Mouse (Mus musculus): ENCODE measurements around the gene Gm49369. TPM values are rescaled to one million over a fixed set of nuclear protein-coding genes. Genes with fewer than 3 reads are reported as not detected.

Gm49369 gene
- polyA plus RNA-seq, 1 experiment from 2014 or later = 0.80 TPM

Other genes starting within 250 kb of the Gm49369 start
- gene Gm39115, start 246.6 kb downstream of the Gm49369 start, polyA plus RNA-seq (2015; fragmentation: Nextera tagmentation; extraction: Ambion mirVana) = not detected in 2 replicates
- gene Gm45337, start 238.1 kb downstream of the Gm49369 start, polyA plus RNA-seq (2015; fragmentation: Nextera tagmentation; extraction: Ambion mirVana) = not detected in 2 replicates
- gene Gm29735, start 225.6 kb downstream of the Gm49369 start, polyA plus RNA-seq (2015; fragmentation: Nextera tagmentation; extraction: Ambion mirVana) = not detected in 2 replicates
- gene Gm4553, start 216.9 kb downstream of the Gm49369 start, polyA plus RNA-seq (2015; fragmentation: Nextera tagmentation; extraction: Ambion mirVana) = not detected in 2 replicates
- not detected in 2 replicates for gene Krtap5-2, start 206.7 kb downstream of the Gm49369 start, polyA plus RNA-seq (2015; fragmentation: Nextera tagmentation; extraction: Ambion mirVana)
- not detected in 2 replicates for gene Gm10153, start 192.3 kb downstream of the Gm49369 start, polyA plus RNA-seq (2015; fragmentation: Nextera tagmentation; extraction: Ambion mirVana)
- gene Krtap5-3, start 181.3 kb downstream of the Gm49369 start, polyA plus RNA-seq (2015; fragmentation: Nextera tagmentation; extraction: Ambion mirVana) = not detected in 2 replicates
- not detected in 2 replicates for gene Gm7579, start 170.8 kb downstream of the Gm49369 start, polyA plus RNA-seq (2015; fragmentation: Nextera tagmentation; extraction: Ambion mirVana)
- not detected in 2 replicates for gene Krtap5-5, start 152.7 kb downstream of the Gm49369 start, polyA plus RNA-seq (2015; fragmentation: Nextera tagmentation; extraction: Ambion mirVana)
- not detected in 2 replicates for gene Gm40460, start 141.6 kb downstream of the Gm49369 start, polyA plus RNA-seq (2015; fragmentation: Nextera tagmentation; extraction: Ambion mirVana)
- not detected in 2 replicates for gene Gm2431, start 124.3 kb downstream of the Gm49369 start, polyA plus RNA-seq (2015; fragmentation: Nextera tagmentation; extraction: Ambion mirVana)
- not detected in 2 replicates for gene Gm4559, start 108.3 kb downstream of the Gm49369 start, polyA plus RNA-seq (2015; fragmentation: Nextera tagmentation; extraction: Ambion mirVana)
- not detected in 2 replicates for gene Krtap5-1, start 85.5 kb downstream of the Gm49369 start, polyA plus RNA-seq (2015; fragmentation: Nextera tagmentation; extraction: Ambion mirVana)
- not detected in 2 replicates for gene Krtap5-4, start 79.1 kb downstream of the Gm49369 start, polyA plus RNA-seq (2015; fragmentation: Nextera tagmentation; extraction: Ambion mirVana)
- 9.9 and 12.0 TPM in 2 replicates for gene Ifitm10, start 8.9 kb downstream of the Gm49369 start, polyA plus RNA-seq (2015; fragmentation: Nextera tagmentation; extraction: Ambion mirVana)
- gene Ctsd, start 5.4 kb upstream of the Gm49369 start, polyA plus RNA-seq (2015; fragmentation: Nextera tagmentation; extraction: Ambion mirVana) = 798 and 841 TPM in 2 replicates
- 70.7 and 78.9 TPM in 2 replicates for gene Syt8, start 52.2 kb upstream of the Gm49369 start, polyA plus RNA-seq (2015; fragmentation: Nextera tagmentation; extraction: Ambion mirVana)
- 19.1 and 19.6 TPM in 2 replicates for gene Tnni2, start 59.1 kb upstream of the Gm49369 start, polyA plus RNA-seq (2015; fragmentation: Nextera tagmentation; extraction: Ambion mirVana)
- gene Lsp1, start 78.1 kb upstream of the Gm49369 start, polyA plus RNA-seq (2015; fragmentation: Nextera tagmentation; extraction: Ambion mirVana) = 107 and 110 TPM in 2 replicates
- gene Tnnt3, start 116.2 kb upstream of the Gm49369 start, polyA plus RNA-seq (2015; fragmentation: Nextera tagmentation; extraction: Ambion mirVana) = 8.0 and 11.7 TPM in 2 replicates
- gene Mrpl23, start 150.0 kb upstream of the Gm49369 start, polyA plus RNA-seq (2015; fragmentation: Nextera tagmentation; extraction: Ambion mirVana) = 17.7 and 19.4 TPM in 2 replicates